Mouse (Mus musculus) frontal cortex, postnatal 25 days (tissue): ENCODE data around the gene Mnd1.

Experiments
- DNase-seq, 2 experiments: peaks; one replicate each; pipeline ENCODE4 v3.0.0; 2022; ENCODE audit warnings: low spot score in 2 of 2

Gene Mnd1

DNA sequence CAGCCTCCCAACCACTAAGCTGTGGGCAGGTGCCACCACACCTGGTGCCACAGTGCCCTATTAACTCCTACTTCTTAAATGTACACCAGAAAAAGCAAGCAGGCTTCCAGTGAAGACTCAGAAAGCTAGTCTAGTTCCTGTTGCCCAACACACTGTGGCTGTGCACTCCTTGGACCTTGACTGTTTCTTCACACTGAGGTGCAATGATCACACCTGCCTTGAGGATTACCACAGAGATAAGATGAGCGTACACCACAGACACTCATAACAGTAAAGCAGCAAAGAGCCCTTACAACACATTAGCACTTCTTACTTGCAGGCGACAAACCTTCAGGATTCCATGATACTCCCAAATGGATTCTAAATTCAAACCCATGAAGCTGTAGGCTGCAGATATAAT lies 62.7 kb downstream of the Mnd1 start:
- DNase-seq: no peak

- no peak for DNase-seq
Observed at GRCm38 (mm10) chr3:84090982-84091381, 64.6 kb downstream of the Mnd1 start.

- no peak for DNase-seq
Observed at GRCm38 (mm10) chr3:84086921-84087320, 68.7 kb downstream of the Mnd1 start.

GRCm38 (mm10) chr3:84086337-84086736 lies 69.2 kb downstream of the Mnd1 start:
- DNase-seq: no peak

- no peak for DNase-seq
Observed at GRCm38 (mm10) chr3:84085429-84085828, 70.2 kb downstream of the Mnd1 start.

DNA sequence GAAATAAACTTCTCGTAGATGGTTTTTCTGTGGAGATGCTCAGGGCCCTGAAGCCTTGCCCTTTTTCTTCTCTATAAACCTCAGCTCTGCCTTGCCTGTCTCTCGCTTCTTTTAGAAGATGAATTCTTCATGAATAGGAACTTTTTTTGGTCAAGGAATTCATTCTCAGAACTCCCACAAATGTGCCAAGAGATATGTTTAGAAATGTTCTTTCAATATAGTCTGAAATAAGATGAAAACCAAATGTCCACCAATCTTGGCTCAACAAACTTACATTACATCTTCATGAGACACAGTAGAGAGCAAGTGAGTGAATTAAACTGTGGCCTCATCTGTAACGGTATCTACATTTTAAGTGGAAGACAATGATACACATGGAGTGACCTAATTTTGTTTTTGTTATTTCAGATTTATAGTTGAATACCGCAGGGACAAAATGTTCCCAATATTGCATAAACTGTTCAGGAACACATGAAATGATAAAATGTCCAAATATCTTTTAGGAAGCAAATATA lies 74.3 kb downstream of the Mnd1 start:
- DNase-seq: no peak

DNA sequence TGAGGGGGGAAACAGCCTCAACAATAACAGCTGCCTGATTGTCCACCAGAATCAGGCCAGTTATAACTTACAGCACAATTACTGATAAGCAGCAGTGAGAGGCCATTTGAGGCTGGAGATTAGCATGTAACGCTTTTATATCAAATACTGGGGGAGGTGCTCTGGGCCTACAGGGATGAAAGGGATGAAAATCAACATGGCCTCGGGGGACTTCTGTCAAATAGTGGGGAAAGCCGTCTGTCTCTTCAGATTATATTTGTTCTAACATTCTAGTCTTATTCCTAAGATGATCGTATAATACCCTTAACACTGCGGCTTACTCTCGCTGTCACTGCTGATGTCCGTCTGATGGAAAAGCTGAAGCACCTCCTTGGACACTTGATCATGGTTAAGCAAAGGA lies 75.5 kb downstream of the Mnd1 start:
- DNase-seq: no peak

DNA sequence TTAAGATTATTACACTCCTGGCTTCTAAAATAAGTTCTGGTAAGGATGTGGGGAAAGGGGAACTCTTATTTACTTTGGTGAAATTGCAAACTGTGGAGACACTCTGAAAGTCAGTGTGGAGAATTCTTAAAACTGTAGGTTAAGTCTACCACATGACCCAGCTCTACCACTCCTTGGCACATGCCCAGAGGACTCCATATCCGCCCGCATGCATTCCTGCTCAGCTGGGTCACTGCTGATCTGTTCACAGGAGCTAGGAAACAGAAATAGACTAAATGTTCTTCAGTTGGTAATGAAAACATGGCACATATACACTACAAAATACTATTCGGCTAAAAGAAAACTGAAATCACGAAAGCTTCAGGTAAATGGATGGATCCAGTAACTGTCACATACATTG lies 78.1 kb downstream of the Mnd1 start:
- no peak for DNase-seq

GRCm38 (mm10) chr3:84076543-84077332 lies 78.8 kb downstream of the Mnd1 start:
- no peak for DNase-seq

DNA sequence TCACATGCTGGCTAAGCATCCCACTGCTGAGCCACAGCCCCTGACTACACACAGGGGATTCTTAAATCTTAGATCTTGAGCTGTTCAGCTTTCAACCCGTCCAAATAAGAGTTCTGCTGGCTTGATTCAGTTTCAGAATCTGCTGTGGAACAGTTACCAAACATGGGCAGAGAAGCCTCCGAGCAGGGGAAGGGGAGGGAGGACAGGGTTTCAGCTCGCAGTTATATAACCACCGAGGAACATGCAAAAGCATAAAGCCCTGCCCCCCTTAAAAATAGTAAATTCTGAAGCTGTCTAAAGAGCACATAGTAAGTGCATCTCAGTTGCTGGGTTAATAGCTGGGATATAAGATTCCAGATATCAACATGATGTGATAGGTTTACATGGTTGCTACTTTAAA lies 80.1 kb downstream of the Mnd1 start:
- DNase-seq: no peak

DNA sequence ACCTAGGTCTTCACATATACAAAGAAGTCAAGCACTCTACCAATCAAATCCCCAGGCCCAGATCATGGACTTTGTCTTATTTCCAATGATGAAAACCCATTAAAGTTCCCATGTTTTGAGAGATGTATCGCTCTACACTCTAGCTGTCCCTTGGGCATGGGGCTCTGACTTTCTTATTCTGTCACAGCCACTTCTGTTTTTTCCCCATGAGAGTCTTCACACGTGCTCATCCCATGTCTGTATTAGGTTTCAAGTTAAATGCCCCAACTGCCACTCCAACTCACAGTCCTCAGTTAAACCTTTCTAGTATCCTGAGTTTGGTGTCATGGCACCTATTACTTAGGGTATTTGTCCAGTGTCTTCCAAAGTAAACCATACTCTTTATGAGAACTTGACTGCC lies 80.8 kb downstream of the Mnd1 start:
- DNase-seq: no peak

DNA sequence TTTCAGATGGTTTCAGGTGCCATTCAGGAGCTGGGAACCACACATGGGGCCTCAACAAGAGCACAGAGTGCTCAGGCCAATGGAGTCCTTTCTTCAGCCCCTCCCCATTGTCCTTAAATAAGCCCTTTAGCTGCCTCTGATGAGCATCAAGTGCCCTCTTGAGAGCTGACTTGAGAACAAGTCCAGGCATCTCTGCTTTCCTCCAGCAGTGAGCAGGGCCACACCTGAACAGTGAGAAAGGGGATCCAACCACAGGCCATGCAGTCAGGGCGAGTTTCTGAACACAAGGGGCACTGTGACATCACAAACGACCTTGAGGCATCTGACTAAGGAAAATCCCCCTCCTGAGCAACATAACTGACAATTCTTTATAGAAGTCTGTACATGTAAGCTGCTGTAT lies 83.9 kb downstream of the Mnd1 start:
- no peak for DNase-seq

- DNase-seq: no peak
Observed at GRCm38 (mm10) chr3:84070811-84071210, 84.8 kb downstream of the Mnd1 start.

DNA sequence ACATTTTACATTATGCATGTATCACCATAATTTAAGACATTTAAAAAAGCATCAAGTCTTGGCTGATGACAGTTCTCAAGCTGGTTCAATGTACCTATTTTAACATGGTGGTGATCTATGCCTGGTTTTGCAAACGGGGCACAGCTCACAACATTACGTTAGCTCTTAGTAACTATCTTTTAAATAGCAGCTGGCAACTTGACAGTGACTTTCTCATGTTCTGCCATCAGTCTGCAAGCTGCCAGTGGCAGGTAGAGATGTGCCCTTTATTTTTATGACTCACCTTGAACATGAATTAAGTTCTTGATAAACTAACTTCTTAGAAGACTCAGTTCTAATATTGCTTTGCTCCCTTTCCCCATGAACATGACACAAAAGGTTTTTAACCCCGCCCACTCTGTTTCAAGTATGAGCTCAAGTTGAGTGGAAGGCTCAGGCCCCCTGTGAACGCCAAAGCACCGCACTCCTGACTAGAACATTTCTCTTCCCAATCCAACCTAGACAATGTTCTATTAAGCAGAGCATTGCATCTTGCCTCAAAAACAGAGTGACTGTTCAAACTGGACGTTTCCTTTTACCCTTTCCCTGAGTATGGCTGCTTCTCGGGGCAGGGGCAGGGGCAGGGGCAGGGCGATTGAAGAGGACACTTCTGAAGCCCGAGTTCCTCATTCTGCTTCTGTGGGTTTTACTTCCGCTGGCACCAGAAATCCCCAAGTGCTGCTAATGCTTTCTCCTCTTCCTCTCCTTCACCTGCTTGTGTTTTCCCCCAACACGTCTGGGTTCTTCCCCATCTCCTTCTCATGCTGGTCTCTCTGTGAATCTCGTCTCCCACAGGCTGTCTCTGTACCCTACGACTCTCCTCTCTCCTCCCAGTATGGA lies 86.5 kb downstream of the Mnd1 start:
- DNase-seq: no peak

GRCm38 (mm10) chr3:84065825-84066224 lies 89.8 kb downstream of the Mnd1 start:
- no peak for DNase-seq

GRCm38 (mm10) chr3:84063369-84063914 lies 92.1 kb downstream of the Mnd1 start:
- no peak for DNase-seq

GRCm38 (mm10) chr3:84061523-84062453 lies 93.8 kb downstream of the Mnd1 start:
- DNase-seq: no peak

GRCm38 (mm10) chr3:84060946-84061345 lies 94.6 kb downstream of the Mnd1 start:
- DNase-seq: no peak

DNA sequence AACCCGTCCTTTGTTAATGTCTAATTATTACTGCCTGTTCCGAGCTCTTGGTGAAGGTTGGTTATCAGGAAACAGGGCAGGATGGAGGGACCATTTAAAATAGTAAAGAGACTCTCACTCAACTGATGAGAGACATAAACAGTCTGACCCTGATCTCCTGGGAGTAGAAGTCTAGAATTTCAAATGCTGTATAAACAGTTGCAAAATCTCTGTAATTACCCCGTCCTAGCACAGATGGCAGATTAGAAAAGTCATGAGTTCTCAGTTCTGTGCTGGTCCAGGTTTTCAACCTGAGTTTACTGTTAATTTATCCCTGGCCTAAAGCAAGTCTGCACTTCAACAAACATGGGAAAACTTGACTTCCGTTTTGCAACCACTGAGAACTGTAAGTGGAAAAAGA lies 95.5 kb downstream of the Mnd1 start:
- DNase-seq: no peak

GRCm38 (mm10) chr3:84059676-84060075 lies 95.9 kb downstream of the Mnd1 start:
- no peak for DNase-seq

- no peak for DNase-seq
Observed at GRCm38 (mm10) chr3:84059261-84059660, 96.3 kb downstream of the Mnd1 start.
